8 mouse cellular contexts compared by ENCODE assay signal in genomic region chr11:69390400-69391034, GRCm38 (mm10). TPM values are rescaled to one million over a fixed set of nuclear protein-coding genes. Genes with fewer than 3 reads are reported as not detected.
A peak's percentile ranks its signal among the peaks of the same experiment; 100 is the strongest.
DNase-seq lines count a peak whose midpoint lies in the region; ATAC-seq lines count a peak whose summit lies in the region.

No protein-coding gene starts in this region.

- intact Hi-C loops in left cerebral cortex, postnatal 25 days (cut with DNase I), result loop anchor here (1.0 to 2.0 kb wide), 3 partner anchors 118 to 132 kb away; no protein-coding TSS in a partner anchor

- peak; percentile 87 for DNase-seq in layer of hippocampus, adult 11-12 months (ENCODE audit: low spot score)
- DNase-seq in layer of hippocampus, adult 9-11 months, result no peak
- DNase-seq in T-cell, adult 2 months (ENCODE audit: low spot score), result peak; percentile 69
- peak; percentile 76 for DNase-seq in embryo, embryonic 9.5 days (ENCODE audit: extremely low spot score)
- peak; percentile 85 for DNase-seq in hindbrain, embryonic 11.5 days (ENCODE audit: low spot score)
- peak; percentile 80 to 82 for DNase-seq in left cerebral cortex, postnatal 25 days (ENCODE audit: low spot score in 2 of 2)
- peak; percentile 92 for DNase-seq in midbrain, embryonic 14.5 days
- DNase-seq in thymus, postnatal 0 days (ENCODE audit: low spot score), result peak; percentile 77

- WGBS in hindbrain, embryonic 11.5 days, result 51% methylated on average over 10 of the region's 10 CpGs
- WGBS in midbrain, embryonic 14.5 days, result 53% methylated on average over 10 of the region's 10 CpGs

- no peaks in the 10 kb centered on the region for H3K9me3 ChIP-seq in hindbrain, embryonic 11.5 days (ENCODE audit: control insufficient read depth, low read length)
- no peaks in the 10 kb centered on the region for H3K9me3 ChIP-seq in midbrain, embryonic 14.5 days (ENCODE audit: control insufficient read depth, low read length)

- H3K27me3 ChIP-seq in hindbrain, embryonic 11.5 days (ENCODE audit: control insufficient read depth, insufficient read depth, low read length), result no peaks in the 10 kb centered on the region
- H3K27me3 ChIP-seq in midbrain, embryonic 14.5 days (ENCODE audit: control insufficient read depth, insufficient read depth, low read length), result no peaks in the 10 kb centered on the region

- no peak overlapping the region for H3K9ac ChIP-seq in hindbrain, embryonic 11.5 days (ENCODE audit: low read depth, low read length)
- H3K9ac ChIP-seq in midbrain, embryonic 14.5 days (replicated peaks; ENCODE audit: low read length), result no peak overlapping the region

- H3K4me3 ChIP-seq in hindbrain, embryonic 11.5 days (ENCODE audit: low read depth, low read length), result no peak overlapping the region
- no peak overlapping the region for H3K4me3 ChIP-seq in midbrain, embryonic 14.5 days (replicated peaks; ENCODE audit: low read depth, low read length)

- no peaks in the 10 kb centered on the region for H3K36me3 ChIP-seq in hindbrain, embryonic 11.5 days (ENCODE audit: control insufficient read depth, insufficient read depth, low read length)
- 0 out of 2 replicates have a peak, but pooled peaks cover 5% of the 10 kb centered on the region for H3K36me3 ChIP-seq in midbrain, embryonic 14.5 days (ENCODE audit: control insufficient read depth, insufficient read depth, low read length)

- H3K4me1 ChIP-seq in hindbrain, embryonic 11.5 days (replicated peaks; ENCODE audit: control insufficient read depth, insufficient read depth, low read length), result peaks cover 3% of the 10 kb centered on the region; the same call in 1 of the 2 replicates
- H3K4me1 ChIP-seq in midbrain, embryonic 14.5 days (ENCODE audit: control insufficient read depth, insufficient read depth, low read length), result peaks cover 5% of the 10 kb centered on the region; the same call in 1 of the 2 replicates

- no peak overlapping the region for H3K4me2 ChIP-seq in hindbrain, embryonic 11.5 days (replicated peaks; ENCODE audit: low read depth, low read length)
- H3K4me2 ChIP-seq in midbrain, embryonic 14.5 days (ENCODE audit: low read length), result no peak overlapping the region

- no peak overlapping the region for H3K27ac ChIP-seq in hindbrain, embryonic 11.5 days (ENCODE audit: low read depth, low read length)
- no peak overlapping the region for H3K27ac ChIP-seq in midbrain, embryonic 14.5 days (replicated peaks; ENCODE audit: low read depth, low read length)

- no peak for ATAC-seq in hindbrain, embryonic 11.5 days (ENCODE audit: low FRiP score)
- ATAC-seq in midbrain, embryonic 14.5 days (ENCODE audit: low FRiP score, low TSS enrichment), result no peak; the same call in 1 of the 2 replicates

RNA-seq across cellular contexts. Expression of gene Naa38, which starts 4.8 kb away (rescaled TPM):
- polyA plus RNA-seq in hindbrain, embryonic 11.5 days (2014; fragmentation: Nextera tagmentation; extraction: Ambion mirVana), result 120 and 124 TPM in 2 replicates
- 100 to 1,000 TPM; 105 to 109 TPM for total RNA-seq in left cerebral cortex, postnatal 25 days (2021)
- 97.6 and 123 TPM in 2 replicates for polyA plus RNA-seq in midbrain, embryonic 14.5 days (2014; fragmentation: Nextera tagmentation; extraction: Ambion mirVana)
- 194 and 211 TPM in 2 replicates for polyA plus RNA-seq in thymus, postnatal 0 days (2015; fragmentation: Nextera tagmentation; extraction: Ambion mirVana)

RNA-seq across cellular contexts. Expression of gene Cyb5d1, which starts 4.9 kb away (rescaled TPM):
- 32.7 and 45.2 TPM in 2 replicates for polyA plus RNA-seq in hindbrain, embryonic 11.5 days (2014; fragmentation: Nextera tagmentation; extraction: Ambion mirVana)
- total RNA-seq in left cerebral cortex, postnatal 25 days (2021), result 10 to 100 TPM; 35.9 to 41.3 TPM
- polyA plus RNA-seq in midbrain, embryonic 14.5 days (2014; fragmentation: Nextera tagmentation; extraction: Ambion mirVana), result 17.0 and 24.8 TPM in 2 replicates
- 25.9 and 28.3 TPM in 2 replicates for polyA plus RNA-seq in thymus, postnatal 0 days (2015; fragmentation: Nextera tagmentation; extraction: Ambion mirVana)

RNA-seq across cellular contexts. Expression of gene Tmem88, which starts 7.5 kb away (rescaled TPM):
- polyA plus RNA-seq in hindbrain, embryonic 11.5 days (2014; fragmentation: Nextera tagmentation; extraction: Ambion mirVana), result 15.7 and 17.1 TPM in 2 replicates
- 1 to 10 TPM; 3.6 to 3.8 TPM for total RNA-seq in left cerebral cortex, postnatal 25 days (2021)
- polyA plus RNA-seq in midbrain, embryonic 14.5 days (2014; fragmentation: Nextera tagmentation; extraction: Ambion mirVana), result 2.6 and 4.9 TPM in 2 replicates
- 10.4 and 12.9 TPM in 2 replicates for polyA plus RNA-seq in thymus, postnatal 0 days (2015; fragmentation: Nextera tagmentation; extraction: Ambion mirVana)

RNA-seq across cellular contexts. Expression of gene Chd3, which starts 21.3 kb away (rescaled TPM):
- 44.3 and 57.1 TPM in 2 replicates for polyA plus RNA-seq in hindbrain, embryonic 11.5 days (2014; fragmentation: Nextera tagmentation; extraction: Ambion mirVana)
- total RNA-seq in left cerebral cortex, postnatal 25 days (2021), result 100 to 1,000 TPM; 449 to 474 TPM
- polyA plus RNA-seq in midbrain, embryonic 14.5 days (2014; fragmentation: Nextera tagmentation; extraction: Ambion mirVana), result 77.5 and 80.8 TPM in 2 replicates
- 10.7 and 13.2 TPM in 2 replicates for polyA plus RNA-seq in thymus, postnatal 0 days (2015; fragmentation: Nextera tagmentation; extraction: Ambion mirVana)

RNA-seq across cellular contexts. Expression of gene Kdm6b, which starts 23.0 kb away (rescaled TPM):
- 33.7 and 40.9 TPM in 2 replicates for polyA plus RNA-seq in hindbrain, embryonic 11.5 days (2014; fragmentation: Nextera tagmentation; extraction: Ambion mirVana)
- 10 to 100 TPM; 23.3 to 25.3 TPM for total RNA-seq in left cerebral cortex, postnatal 25 days (2021)
- polyA plus RNA-seq in midbrain, embryonic 14.5 days (2014; fragmentation: Nextera tagmentation; extraction: Ambion mirVana), result 41.1 and 41.2 TPM in 2 replicates
- polyA plus RNA-seq in thymus, postnatal 0 days (2015; fragmentation: Nextera tagmentation; extraction: Ambion mirVana), result 31.5 and 45.6 TPM in 2 replicates
